Mouse (Mus musculus): ENCODE results near the gene Ntrk2.

DNA sequence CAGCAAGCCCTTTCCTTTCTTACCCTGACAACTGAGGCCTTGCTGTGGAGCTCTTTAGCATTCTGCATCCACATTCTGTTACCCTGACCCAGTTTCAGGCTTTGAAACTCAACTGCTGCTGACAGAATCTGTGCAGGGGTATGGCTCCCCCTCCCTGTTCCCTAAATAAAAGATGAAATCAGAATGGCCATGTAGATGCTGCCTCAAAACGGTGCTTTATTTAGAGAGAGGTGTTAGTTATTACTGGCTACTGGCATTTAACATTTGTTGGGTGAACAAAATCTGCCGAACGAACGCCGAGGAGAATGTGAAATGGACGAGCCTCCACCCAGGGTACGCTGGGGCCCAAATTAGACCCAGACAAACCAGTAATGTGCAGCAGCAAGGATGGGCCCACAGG lies 288.4 kb downstream of the Ntrk2 start:
- TF ChIP-seq POLR2A (IDR thresholded peaks at IDR 0.05; ENCODE audit: borderline replicate concordance, extremely low read depth, low read depth, low read length) (no peak), CTCF (IDR thresholded peaks at IDR 0.05; ENCODE audit: insufficient read depth, low read length) (no peak)

Measured in lung, adult 2 months (tissue).